ENCODE assay signal across 8 mouse cellular contexts in genomic region chr3:88042661-88043421, GRCm38 (mm10). TPM values are rescaled to one million over a fixed set of nuclear protein-coding genes. Genes with fewer than 3 reads are reported as not detected.
DNase-seq lines count a peak whose midpoint lies in the region; ATAC-seq and TF ChIP-seq lines count a peak whose summit lies in the region.

Gene Gpatch4, plus strand, starts transcription at chr3:88043108.

- no peaks in the 10 kb centered on the region for H3K9me3 ChIP-seq in embryonic facial prominence, embryonic 14.5 days (ENCODE audit: control insufficient read depth, low read length)
- H3K9me3 ChIP-seq in limb, embryonic 13.5 days: no peaks in the 10 kb centered on the region
- H3K9me3 ChIP-seq in midbrain, embryonic 16.5 days (replicated peaks; ENCODE audit: control insufficient read depth, low read length, poor library complexity, severe bottlenecking): no peaks in the 10 kb centered on the region

- 13% methylated on average over 31 of the region's 36 CpGs for WGBS in embryonic facial prominence, embryonic 14.5 days
- WGBS in heart, adult 2 months: 7% methylated on average over 36 of the region's 36 CpGs
- 10% methylated on average over 36 of the region's 36 CpGs for WGBS in limb, embryonic 13.5 days
- 10% methylated on average over 36 of the region's 36 CpGs for WGBS in midbrain, embryonic 16.5 days

- ATAC-seq in embryonic facial prominence, embryonic 14.5 days (ENCODE audit: low read depth): peak; percentile 96
- ATAC-seq in limb, embryonic 13.5 days (ENCODE audit: low FRiP score, low read depth): peak; percentile 92
- peak; percentile 96 for ATAC-seq in midbrain, embryonic 16.5 days

- peak; percentile 96 for DNase-seq in 416B (ENCODE audit: low read depth)
- DNase-seq in adrenal gland, postnatal 4 days (ENCODE audit: low spot score in 2 of 2): peak; percentile 39 to 73
- peak; percentile 98 for DNase-seq in embryonic facial prominence, embryonic 14.5 days (ENCODE audit: low spot score)
- peak; percentile 80 to 89 for DNase-seq in heart, adult 2 months
- DNase-seq in kidney, adult 8-10 months: peak; percentile 89 to 92
- peak; percentile 55 to 82 for DNase-seq in spleen, postnatal 10 days (ENCODE audit: low spot score in 2 of 2)

- TF ChIP-seq POLR2A in heart, adult 2 months (IDR thresholded peaks at IDR 0.05; ENCODE audit: insufficient read depth, low read depth, low read length): peak; percentile 81

- peak within 1 kb of the TSS; percentile 72 for H3K4me3 ChIP-seq in embryonic facial prominence, embryonic 14.5 days (ENCODE audit: low read depth, low read length)
- H3K4me3 ChIP-seq in heart, adult 2 months: peak within 1 kb of the TSS; percentile 83
- H3K4me3 ChIP-seq in limb, embryonic 13.5 days: peak within 1 kb of the TSS; percentile 80
- peak within 1 kb of the TSS; percentile 61 for H3K4me3 ChIP-seq in midbrain, embryonic 16.5 days (ENCODE audit: low read depth, low read length)

- H3K36me3 ChIP-seq in embryonic facial prominence, embryonic 14.5 days (ENCODE audit: control insufficient read depth, insufficient read depth, low read length): 0 out of 2 replicates have a peak, but pooled peaks cover 4% of the 10 kb centered on the region
- no peaks in the 10 kb centered on the region; the same call in 1 of the 2 replicates for H3K36me3 ChIP-seq in heart, adult 2 months (ENCODE audit: control insufficient read depth, insufficient read depth, low read length)
- no peaks in the 10 kb centered on the region for H3K36me3 ChIP-seq in limb, embryonic 13.5 days
- H3K36me3 ChIP-seq in midbrain, embryonic 16.5 days (ENCODE audit: control insufficient read depth, insufficient read depth, low read length): no peaks in the 10 kb centered on the region

- peak within 1 kb of the TSS; percentile 70 for H3K9ac ChIP-seq in embryonic facial prominence, embryonic 14.5 days (ENCODE audit: low read depth, low read length)
- H3K9ac ChIP-seq in heart, adult 2 months (ENCODE audit: low read depth, low read length): peak within 1 kb of the TSS; percentile 44
- peak within 1 kb of the TSS; percentile 74 for H3K9ac ChIP-seq in limb, embryonic 13.5 days
- H3K9ac ChIP-seq in midbrain, embryonic 16.5 days (ENCODE audit: low read depth, low read length): peak within 1 kb of the TSS; percentile 67

- TF ChIP-seq EP300 in heart, adult 2 months (IDR thresholded peaks at IDR 0.05; ENCODE audit: insufficient read depth, low read depth, low read length): peak; percentile 85

- H3K27me3 ChIP-seq in embryonic facial prominence, embryonic 14.5 days (replicated peaks; ENCODE audit: control insufficient read depth, insufficient read depth, low read length): peaks cover 7% of the 10 kb centered on the region; the same call in 1 of the 2 replicates
- 0 out of 2 replicates have a peak, but pooled peaks cover 1% of the 10 kb centered on the region for H3K27me3 ChIP-seq in heart, adult 2 months (ENCODE audit: control insufficient read depth, insufficient read depth, low read length)
- H3K27me3 ChIP-seq in limb, embryonic 13.5 days: peaks cover 13% of the 10 kb centered on the region
- H3K27me3 ChIP-seq in midbrain, embryonic 16.5 days (ENCODE audit: control insufficient read depth, insufficient read depth, low read depth, low read length): peaks cover 11% of the 10 kb centered on the region

- H3K4me1 ChIP-seq in embryonic facial prominence, embryonic 14.5 days (ENCODE audit: control insufficient read depth, insufficient read depth, low read length): peaks cover 4% of the 10 kb centered on the region; the same call in 1 of the 2 replicates
- no peaks in the 10 kb centered on the region for H3K4me1 ChIP-seq in heart, adult 2 months (ENCODE audit: control insufficient read depth, insufficient read depth, low read length)
- H3K4me1 ChIP-seq in limb, embryonic 13.5 days: peaks cover 5% of the 10 kb centered on the region
- H3K4me1 ChIP-seq in midbrain, embryonic 16.5 days (ENCODE audit: control insufficient read depth, insufficient read depth, low read length): peaks cover 15% of the 10 kb centered on the region

- intact Hi-C loops in heart, adult 2 months (cut with DNase I): loop anchor here (1.0 to 2.0 kb wide), 2 partner anchors 15 to 40 kb away; partner anchors contain the start of gene Naxe

- H3K79me2 ChIP-seq in heart, adult 2 months (replicated peaks; ENCODE audit: control insufficient read depth, insufficient read depth, low read length): no peaks in the 10 kb centered on the region

- peak within 1 kb of the TSS; percentile 80 for H3K4me2 ChIP-seq in embryonic facial prominence, embryonic 14.5 days (ENCODE audit: low read depth, low read length)
- H3K4me2 ChIP-seq in limb, embryonic 13.5 days (replicated peaks): peak within 1 kb of the TSS; percentile 72
- H3K4me2 ChIP-seq in midbrain, embryonic 16.5 days (ENCODE audit: low read length): peak within 1 kb of the TSS; percentile 58

- H3K27ac ChIP-seq in embryonic facial prominence, embryonic 14.5 days (replicated peaks; ENCODE audit: low read depth, low read length): no peak within 1 kb of the TSS; the same call in 1 of the 2 replicates
- peak within 1 kb of the TSS; percentile 72 for H3K27ac ChIP-seq in heart, adult 2 months
- no peak within 1 kb of the TSS for H3K27ac ChIP-seq in limb, embryonic 13.5 days
- peak within 1 kb of the TSS; percentile 64 for H3K27ac ChIP-seq in midbrain, embryonic 16.5 days (ENCODE audit: low read length)

- TF ChIP-seq CTCF in heart, adult 2 months (IDR thresholded peaks at IDR 0.05): no peak

RNA-seq across cellular contexts. Expression of gene Gpatch4, which starts in this region (rescaled TPM):
- total RNA-seq in adrenal gland, postnatal 4 days (2021): 10 to 100 TPM; 15.4 to 16.1 TPM
- 28.0 and 29.8 TPM in 2 replicates for polyA plus RNA-seq in embryonic facial prominence, embryonic 14.5 days (2014; fragmentation: Nextera tagmentation; extraction: Ambion mirVana)
- 1 to 10 TPM; 9.5 to 9.9 TPM for total RNA-seq in heart, adult 2 months (2021)
- 4.3 and 8.5 TPM in 2 replicates for polyA plus RNA-seq in heart, adult 2 months (2012; rRNA removed)
- 33.0 and 33.9 TPM in 2 replicates for polyA plus RNA-seq in limb, embryonic 13.5 days (2015; fragmentation: Nextera tagmentation; extraction: Ambion mirVana)
- polyA plus RNA-seq in midbrain, embryonic 16.5 days (2015; fragmentation: Nextera tagmentation; extraction: Ambion mirVana): 30.4 and 35.9 TPM in 2 replicates

Comparison
In these comparisons a context has a peak if more than half of its experiments do, and no peak if none do; other contexts are left out.
1. H3K27ac ChIP-seq: peak in heart, adult 2 months (single experiment) and midbrain, embryonic 16.5 days (single experiment); none in embryonic facial prominence, embryonic 14.5 days (single experiment) and limb, embryonic 13.5 days (single experiment).
2. Peak in every context shown above with its lines, with median percentiles within 50 percentile points of each other: DNase-seq, ATAC-seq, H3K4me2 ChIP-seq, H3K4me3 ChIP-seq and H3K9ac ChIP-seq.